Mouse (Mus musculus) layer of hippocampus, adult 2 months (tissue): ENCODE data around the gene Slc27a1. TPM values are rescaled to one million over a fixed set of nuclear protein-coding genes. Genes with fewer than 3 reads are reported as not detected.

Experiments used
- DNase-seq, 2 experiments: peaks; one replicate each; pipeline ENCODE4 v3.0.0; 2022; ENCODE audit warnings: low spot score in 2 of 2
- H3K27ac ChIP-seq: fragments of 200-600 bp; 2 replicates; pipeline ENCODE4 v1.8.1; 2022
- H3K4me3 ChIP-seq: fragments of 200-600 bp; 2 replicates; pipeline ENCODE4 v1.8.1; 2022; ENCODE audit warnings: mild to moderate bottlenecking
- CTCF ChIP-seq: fragments of 200-600 bp; conservative IDR thresholded peaks from 2 replicates; pipeline ENCODE4 v1.8.1; 2022; ENCODE audit warnings: antibody characterized with exemption, mild to moderate bottlenecking, moderate library complexity
- total RNA-seq, 2 experiments: library from RNA; stranded (reverse); gene quantifications; 2 replicates each; pipeline ENCODE4 v1.2.3; 2021

Slc27a1 gene
- total RNA-seq, 2 experiments from 2014 or later = 125 to 126 TPM

- TF ChIP-seq CTCF = peak; percentile 100
- DNase-seq = peak; percentile 86 to 91
- peak overlapping the region; percentile 35; the same call in 1 of the 2 replicates for H3K4me3 ChIP-seq
- no peak overlapping the region; the same call in 1 of the 2 replicates for H3K27ac ChIP-seq
Measured at GRCm38 (mm10) chr8:71595862-71596261, 27.2 kb downstream of the Slc27a1 start.

- Histone ChIP-seq H3K27ac (no peak overlapping the region), H3K4me3 (no peak overlapping the region)
- no peak for TF ChIP-seq CTCF
- no peak for DNase-seq
Measured at GRCm38 (mm10) chr8:71596384-71596783, 27.7 kb downstream of the Slc27a1 start.

- DNase-seq = no peak
- no peak overlapping the region for H3K4me3 ChIP-seq
- no peak for TF ChIP-seq CTCF
- no peak overlapping the region for H3K27ac ChIP-seq
Measured at GRCm38 (mm10) chr8:71596798-71597197, 28.1 kb downstream of the Slc27a1 start.

- no peak for TF ChIP-seq CTCF
- no peak within 1 kb of the TSS for H3K27ac ChIP-seq
Measured at GRCm38 (mm10) chr8:71597451-71597850, 28.8 kb downstream of the Slc27a1 start, which contains the start of gene Fam129c. Gene Fam129c, plus strand, starts transcription at chr8:71597648.

GRCm38 (mm10) chr8:71598375-71598774, 29.7 kb downstream of the Slc27a1 start:
- TF ChIP-seq CTCF = no peak

More at GRCm38 (mm10) chr8:71597451-71597850, 28.8 kb downstream of the Slc27a1 start, which contains the start of gene Fam129c:
- no peak within 1 kb of the TSS for H3K4me3 ChIP-seq
- no peak for DNase-seq

GRCm38 (mm10) chr8:71598841-71599240, 30.2 kb downstream of the Slc27a1 start:
- H3K4me3 ChIP-seq = no peak overlapping the region
- no peak overlapping the region for H3K27ac ChIP-seq
- TF ChIP-seq CTCF = no peak
- DNase-seq = no peak

More at GRCm38 (mm10) chr8:71598375-71598774, 29.7 kb downstream of the Slc27a1 start:
- H3K27ac ChIP-seq = no peak overlapping the region
- H3K4me3 ChIP-seq = no peak overlapping the region
- DNase-seq = no peak

GRCm38 (mm10) chr8:71601939-71602665, 33.4 kb downstream of the Slc27a1 start:
- DNase-seq = no peak
- Histone ChIP-seq H3K27ac (no peak overlapping the region), H3K4me3 (peak overlapping the region; percentile 30; the same call in 1 of the 2 replicates)
- no peak for TF ChIP-seq CTCF

GRCm38 (mm10) chr8:71602666-71603334, 34.1 kb downstream of the Slc27a1 start:
- peak; percentile 47 to 68 for DNase-seq
- Histone ChIP-seq H3K4me3 (peak overlapping the region; percentile 30; the same call in 1 of the 2 replicates), H3K27ac (no peak overlapping the region)
- no peak for TF ChIP-seq CTCF

GRCm38 (mm10) chr8:71604021-71604420, 35.3 kb downstream of the Slc27a1 start:
- H3K27ac ChIP-seq = no peak overlapping the region
- TF ChIP-seq CTCF = no peak
- H3K4me3 ChIP-seq = no peak overlapping the region
- no peak for DNase-seq

- peak within 1 kb of the TSS; percentile 94 for H3K4me3 ChIP-seq
- TF ChIP-seq CTCF = peak; percentile 65
- DNase-seq = peak; percentile 94 to 99
Measured at GRCm38 (mm10) chr8:71610822-71611651, 42.4 kb downstream of the Slc27a1 start, which contains the start of gene Colgalt1. Gene Colgalt1, plus strand, starts transcription at chr8:71610998.

GRCm38 (mm10) chr8:71612141-71612540, 43.5 kb downstream of the Slc27a1 start:
- no peak for TF ChIP-seq CTCF

More at GRCm38 (mm10) chr8:71610822-71611651, 42.4 kb downstream of the Slc27a1 start, which contains the start of gene Colgalt1:
- peak within 1 kb of the TSS; percentile 95 for H3K27ac ChIP-seq

GRCm38 (mm10) chr8:71613418-71613817, 44.7 kb downstream of the Slc27a1 start:
- no peak overlapping the region for H3K27ac ChIP-seq
- no peak; the same call in 1 of the 2 replicates for TF ChIP-seq CTCF
- no peak for DNase-seq
- no peak overlapping the region for H3K4me3 ChIP-seq

More at GRCm38 (mm10) chr8:71612141-71612540, 43.5 kb downstream of the Slc27a1 start:
- H3K27ac ChIP-seq = peak overlapping the region; percentile 95
- no peak for DNase-seq
- H3K4me3 ChIP-seq = peak overlapping the region; percentile 94

- DNase-seq = no peak
- Histone ChIP-seq H3K4me3 (no peak overlapping the region), H3K27ac (no peak overlapping the region)
- TF ChIP-seq CTCF = no peak
Measured at GRCm38 (mm10) chr8:71619786-71620185, 51.1 kb downstream of the Slc27a1 start.
